Mouse (Mus musculus) G1E (cell line): ENCODE data around the gene Dqx1. TPM values are rescaled to one million over a fixed set of nuclear protein-coding genes. Genes with fewer than 3 reads are reported as not detected.
A peak's percentile ranks its signal among the peaks of the same experiment; 100 is the strongest.

Experiments used
- ATAC-seq: 2 replicates; pipeline ENCODE4 v1.8.0; 2016; ENCODE audit warnings: mild to moderate bottlenecking; ENCODE audit not compliant: insufficient number of reproducible peaks, poor library complexity, low FRiP score, severe bottlenecking; ENCODE audit errors: extremely low read depth
- DNase-seq: peaks from one replicate; pipeline ENCODE4 v3.0.0; 2012; ENCODE audit warnings: low spot score
- H3K27me3 ChIP-seq: 2 replicates; pipeline ENCODE4 v1.6.1; 2012; ENCODE audit warnings: mild to moderate bottlenecking, low read length, inconsistent platforms; ENCODE audit not compliant: insufficient read depth
- H3K36me3 ChIP-seq: replicated peaks from 2 replicates; pipeline ENCODE3; 2012; ENCODE audit warnings: mild to moderate bottlenecking, inconsistent platforms
- H3K4me1 ChIP-seq: 2 replicates; pipeline ENCODE4 v1.6.1; 2012; ENCODE audit warnings: low read depth, low read length, inconsistent platforms, mixed read lengths; ENCODE audit not compliant: insufficient read depth
- H3K4me3 ChIP-seq: 2 replicates; pipeline ENCODE4 v1.5.1; 2012; ENCODE audit warnings: low read depth, mild to moderate bottlenecking, inconsistent platforms, low read length, moderate library complexity, mixed read lengths
- H3K9me3 ChIP-seq: replicated peaks from 2 replicates; pipeline ENCODE4 v1.6.1; 2012; ENCODE audit warnings: inconsistent platforms
- CTCF ChIP-seq: IDR thresholded peaks from 2 replicates; pipeline ENCODE4 v1.5.1; 2012; ENCODE audit warnings: low read depth, low read length, inconsistent platforms, mixed read lengths
- GATA1 ChIP-seq: IDR thresholded peaks from 2 replicates; pipeline ENCODE4 v1.6.1; 2012; ENCODE audit warnings: borderline replicate concordance, low read length, inconsistent platforms, mixed read lengths
- GATA2 ChIP-seq: IDR thresholded peaks from 2 replicates; pipeline ENCODE4 v1.6.1; 2012; ENCODE audit warnings: low read depth, low read length, inconsistent platforms, borderline replicate concordance
- POLR2AphosphoS5 ChIP-seq: IDR thresholded peaks from 2 replicates; pipeline ENCODE4 v1.6.1; 2012; ENCODE audit warnings: low read depth, low read length, inconsistent platforms; ENCODE audit not compliant: insufficient replicate concordance
- TAL1 ChIP-seq: conservative IDR thresholded peaks from 2 replicates; pipeline ENCODE4 v1.6.1; 2012; ENCODE audit warnings: low read depth, low read length, inconsistent platforms, mixed read lengths
- polyA plus RNA-seq: library from polyadenylated mRNA; stranded (reverse); fragments of >175 nt; gene quantifications from 2 replicates; pipeline ENCODE4 v1.2.3, GENCODE M21; 2012
- total RNA-seq, 2 experiments: library from RNA; stranded (forward) in 1 of 2; stranded (reverse) in 1 of 2; fragments of 200-1000 nt in 1 of 2; fragments of >200 nt in 1 of 2; fragmentation: Nextera tagmentation in 1 of 2; gene quantifications; 2 replicates each; pipeline ENCODE4 v1.2.3; 2014 to 2017

Dqx1 gene
- total and polyA plus RNA-seq, 3 experiments: 2.3 to 28.7 (median 2.5) TPM

- no peak for TF ChIP-seq CTCF
- no peak for TF ChIP-seq TAL1
- TF ChIP-seq GATA1: no peak
- no peak for TF ChIP-seq GATA2
- no peak for TF ChIP-seq POLR2AphosphoS5
- Histone ChIP-seq H3K27me3 (no peaks in the 10 kb centered on the region), H3K9me3 (no peaks in the 10 kb centered on the region), H3K36me3 (peaks cover 2% of the 10 kb centered on the region), H3K4me1 (peaks cover 81% of the 10 kb centered on the region), H3K4me3 (no peak overlapping the region)
- DNase-seq: no peak
- ATAC-seq: no peak
Measured at GRCm38 (mm10) chr6:83023008-83023407, 34.6 kb upstream of the Dqx1 start.

DNA sequence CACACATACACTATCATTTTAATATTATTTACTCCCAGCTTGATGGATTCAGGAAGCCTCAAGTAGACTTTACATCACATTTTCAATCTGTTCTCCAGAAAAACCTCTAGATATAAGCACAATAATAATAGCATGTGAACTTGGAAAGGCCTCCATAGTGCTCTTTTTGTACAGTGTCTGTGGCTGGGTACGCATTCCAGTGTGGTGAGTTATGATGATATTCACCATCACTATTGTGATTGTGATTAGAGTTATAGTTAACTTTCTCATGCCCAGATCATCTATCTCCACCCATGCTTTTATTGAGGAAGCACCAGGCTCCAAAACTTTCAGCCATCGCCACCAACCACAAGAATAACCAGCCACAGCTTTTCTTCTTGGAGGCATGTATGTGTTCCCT lies 33.9 kb upstream of the Dqx1 start:
- Histone ChIP-seq H3K4me1 (peaks cover 84% of the 10 kb centered on the region), H3K36me3 (peaks cover 6% of the 10 kb centered on the region), H3K9me3 (no peaks in the 10 kb centered on the region), H3K27me3 (no peaks in the 10 kb centered on the region), H3K4me3 (no peak overlapping the region)
- TF ChIP-seq CTCF (no peak), GATA1 (no peak), GATA2 (no peak), TAL1 (no peak), POLR2AphosphoS5 (no peak)
- no peak for ATAC-seq
- DNase-seq: no peak

- Histone ChIP-seq H3K27me3 (no peaks in the 10 kb centered on the region), H3K9me3 (no peaks in the 10 kb centered on the region), H3K36me3 (peaks cover 12% of the 10 kb centered on the region), H3K4me3 (no peak overlapping the region), H3K4me1 (peaks cover 84% of the 10 kb centered on the region)
- TF ChIP-seq GATA1: no peak
- no peak for TF ChIP-seq TAL1
- no peak for TF ChIP-seq POLR2AphosphoS5
- no peak for TF ChIP-seq GATA2
- no peak for TF ChIP-seq CTCF
- no peak for DNase-seq
- ATAC-seq: no peak
Measured at GRCm38 (mm10) chr6:83024421-83024820, 33.2 kb upstream of the Dqx1 start.

DNA sequence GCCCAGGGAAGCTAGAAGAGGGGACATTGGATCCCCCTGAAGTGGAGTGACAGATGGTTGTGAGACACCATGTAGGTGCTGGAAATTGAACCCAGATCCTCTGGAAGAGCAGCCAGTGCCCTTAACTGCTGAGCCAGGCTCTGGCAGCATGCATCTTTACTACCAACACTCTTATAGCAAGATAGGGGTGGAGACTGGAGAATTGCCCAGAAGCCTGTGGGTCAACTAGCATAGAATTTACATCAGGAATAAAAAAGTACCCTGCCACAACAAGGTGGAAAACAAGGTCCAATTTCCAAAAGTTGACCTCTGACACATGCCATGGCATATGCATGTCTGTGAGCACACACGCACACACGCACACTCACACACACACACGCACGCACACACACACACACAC lies 32.4 kb upstream of the Dqx1 start:
- no peak for DNase-seq
- no peak overlapping the region for H3K4me3 ChIP-seq
- peaks cover 20% of the 10 kb centered on the region for H3K36me3 ChIP-seq
- no peak for TF ChIP-seq GATA2
- no peak for TF ChIP-seq TAL1
- TF ChIP-seq CTCF: no peak
- no peak for TF ChIP-seq POLR2AphosphoS5
- TF ChIP-seq GATA1: no peak
- ATAC-seq: no peak
- no peaks in the 10 kb centered on the region for H3K9me3 ChIP-seq
- no peaks in the 10 kb centered on the region for H3K27me3 ChIP-seq
- peaks cover 84% of the 10 kb centered on the region for H3K4me1 ChIP-seq

DNA sequence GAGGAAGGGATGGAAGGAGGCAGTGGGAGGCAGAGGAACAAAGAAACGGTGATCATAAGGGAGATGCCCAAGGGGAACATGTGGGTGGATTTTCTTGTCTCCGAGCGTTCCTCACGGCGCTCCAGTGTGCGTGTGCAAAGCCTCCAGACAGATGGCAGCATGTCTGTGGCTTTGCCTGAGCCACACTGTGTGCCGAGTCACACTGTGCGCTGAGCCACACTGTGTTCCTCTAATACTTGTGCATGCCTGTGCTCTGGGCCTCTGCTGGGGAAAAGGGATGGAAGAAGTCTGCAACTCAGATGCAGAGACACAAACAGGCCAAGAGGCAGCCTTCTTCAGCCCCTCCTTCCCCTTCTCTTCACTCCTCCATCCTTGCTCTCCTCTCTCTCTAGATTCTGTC lies 30.4 kb upstream of the Dqx1 start:
- H3K4me1 ChIP-seq: peaks cover 84% of the 10 kb centered on the region
- no peak overlapping the region; the same call in 1 of the 2 replicates for H3K4me3 ChIP-seq
- TF ChIP-seq GATA2 (no peak), GATA1 (no peak), POLR2AphosphoS5 (no peak), TAL1 (no peak), CTCF (no peak)
- no peaks in the 10 kb centered on the region for H3K9me3 ChIP-seq
- DNase-seq (no peak), ATAC-seq (no peak)
- no peaks in the 10 kb centered on the region for H3K27me3 ChIP-seq
- H3K36me3 ChIP-seq: peaks cover 40% of the 10 kb centered on the region

DNA sequence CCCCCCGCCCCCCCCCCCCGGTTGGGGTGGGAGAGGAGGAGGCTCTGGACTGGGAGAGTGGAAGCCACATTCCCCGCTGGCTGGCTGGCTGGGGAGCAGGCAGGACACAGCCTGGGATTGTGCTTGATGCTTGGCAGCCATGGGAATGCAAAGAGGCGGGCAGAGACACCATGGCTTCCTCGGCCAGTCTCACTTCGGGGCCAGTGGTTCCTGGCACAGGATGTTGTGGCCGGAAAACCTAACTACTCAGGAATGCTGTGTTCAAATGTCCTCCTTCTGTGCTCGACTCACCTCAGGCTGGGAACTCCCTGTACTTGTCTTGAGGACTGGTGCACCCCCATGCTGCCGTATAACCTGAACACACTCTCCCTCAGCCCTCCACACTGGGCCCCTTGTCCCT lies 29.9 kb upstream of the Dqx1 start:
- peaks cover 42% of the 10 kb centered on the region for H3K36me3 ChIP-seq
- TF ChIP-seq GATA2 (no peak), GATA1 (no peak), POLR2AphosphoS5 (no peak), TAL1 (no peak), CTCF (no peak)
- no peaks in the 10 kb centered on the region for H3K9me3 ChIP-seq
- ATAC-seq (no peak), DNase-seq (no peak)
- H3K4me3 ChIP-seq: peak overlapping the region; percentile 38; the same call in 1 of the 2 replicates
- H3K27me3 ChIP-seq: no peaks in the 10 kb centered on the region
- peaks cover 84% of the 10 kb centered on the region for H3K4me1 ChIP-seq

DNA sequence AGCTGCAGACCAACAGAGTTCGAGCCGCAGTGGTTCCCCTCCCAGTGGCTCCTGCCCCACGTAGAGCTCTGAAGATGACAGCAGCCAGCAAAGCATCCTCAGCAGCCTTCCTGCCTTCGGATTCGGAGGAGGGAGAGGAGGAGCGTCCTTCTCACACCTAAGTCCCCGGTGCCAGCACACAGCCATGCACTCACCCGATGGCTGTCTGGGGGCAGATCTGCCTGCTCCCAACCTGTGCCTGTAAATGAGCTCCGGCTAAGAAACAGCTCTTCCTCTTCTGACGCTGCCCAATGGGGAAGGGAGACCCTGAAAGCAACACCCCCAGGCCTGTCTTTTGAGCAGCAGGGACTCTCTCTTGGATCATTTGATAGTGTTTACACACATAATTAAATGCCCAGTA lies 27.9 kb upstream of the Dqx1 start:
- ATAC-seq (no peak), DNase-seq (no peak)
- TF ChIP-seq CTCF (no peak), GATA1 (no peak), GATA2 (no peak), POLR2AphosphoS5 (no peak), TAL1 (no peak)
- peaks cover 4% of the 10 kb centered on the region for H3K27me3 ChIP-seq
- H3K9me3 ChIP-seq: no peaks in the 10 kb centered on the region
- H3K4me1 ChIP-seq: peaks cover 81% of the 10 kb centered on the region
- peaks cover 42% of the 10 kb centered on the region for H3K36me3 ChIP-seq
- H3K4me3 ChIP-seq: no peak overlapping the region
